Mouse (Mus musculus): ENCODE results near the gene Spink2. TPM values are rescaled to one million over a fixed set of nuclear protein-coding genes. Genes with fewer than 3 reads are reported as not detected.

Spink2 gene
- total and polyA plus RNA-seq, 2 experiments = not detected

GRCm38 (mm10) chr5:77252115-77252827, 41.0 kb upstream of the Spink2 start:
- Histone ChIP-seq H3K36me3 (ENCODE audit: control insufficient read depth, insufficient read depth, low read length) (no peaks in the 10 kb centered on the region), H3K27ac (replicated peaks; ENCODE audit: insufficient read depth, low read depth, low read length) (no peak overlapping the region), H3K27me3 (ENCODE audit: control insufficient read depth, insufficient read depth, low read length) (no peaks in the 10 kb centered on the region), H3K79me2 (ENCODE audit: control insufficient read depth, insufficient read depth, low read length) (no peaks in the 10 kb centered on the region), H3K4me1 (ENCODE audit: control insufficient read depth, insufficient read depth, low read length) (no peaks in the 10 kb centered on the region), H3K9ac (ENCODE audit: low read depth, low read length) (no peak overlapping the region), H3K4me3 (ENCODE audit: insufficient read depth, low read depth, low read length) (no peak overlapping the region)
- 79% methylated on average over 8 of the region's 8 CpGs for WGBS
- no peak for DNase-seq (ENCODE audit: extremely low read depth, low read depth, low spot score)
- no peak for TF ChIP-seq POLR2A (IDR thresholded peaks at IDR 0.05; ENCODE audit: extremely low read depth, insufficient read depth, low read length)
- no peak for TF ChIP-seq CTCF (IDR thresholded peaks at IDR 0.05; ENCODE audit: low read depth, low read length)

- H3K79me2 ChIP-seq (ENCODE audit: control insufficient read depth, insufficient read depth, low read length) = no peaks in the 10 kb centered on the region
- H3K9ac ChIP-seq (ENCODE audit: low read depth, low read length) = no peak overlapping the region
- no peaks in the 10 kb centered on the region for H3K36me3 ChIP-seq (ENCODE audit: control insufficient read depth, insufficient read depth, low read length)
- TF ChIP-seq CTCF (IDR thresholded peaks at IDR 0.05; ENCODE audit: low read depth, low read length) (no peak), POLR2A (IDR thresholded peaks at IDR 0.05; ENCODE audit: extremely low read depth, insufficient read depth, low read length) (no peak)
- DNase-seq (ENCODE audit: extremely low read depth, low read depth, low spot score) = no peak
- no peaks in the 10 kb centered on the region for H3K27me3 ChIP-seq (ENCODE audit: control insufficient read depth, insufficient read depth, low read length)
- WGBS = 62% methylated on average over 5 of the region's 5 CpGs
- no peak overlapping the region for H3K27ac ChIP-seq (replicated peaks; ENCODE audit: insufficient read depth, low read depth, low read length)
- H3K4me1 ChIP-seq (ENCODE audit: control insufficient read depth, insufficient read depth, low read length) = no peaks in the 10 kb centered on the region
- H3K4me3 ChIP-seq (ENCODE audit: insufficient read depth, low read depth, low read length) = no peak overlapping the region
Observed at GRCm38 (mm10) chr5:77251656-77252055, 40.4 kb upstream of the Spink2 start.

GRCm38 (mm10) chr5:77250083-77250482, 38.8 kb upstream of the Spink2 start:
- Histone ChIP-seq H3K79me2 (ENCODE audit: control insufficient read depth, insufficient read depth, low read length) (no peaks in the 10 kb centered on the region), H3K27ac (replicated peaks; ENCODE audit: insufficient read depth, low read depth, low read length) (no peak overlapping the region), H3K36me3 (ENCODE audit: control insufficient read depth, insufficient read depth, low read length) (no peaks in the 10 kb centered on the region), H3K4me1 (ENCODE audit: control insufficient read depth, insufficient read depth, low read length) (0 out of 2 replicates have a peak, but pooled peaks cover 3% of the 10 kb centered on the region), H3K4me3 (ENCODE audit: insufficient read depth, low read depth, low read length) (no peak overlapping the region), H3K27me3 (ENCODE audit: control insufficient read depth, insufficient read depth, low read length) (no peaks in the 10 kb centered on the region), H3K9ac (ENCODE audit: low read depth, low read length) (no peak overlapping the region)
- no peak for TF ChIP-seq CTCF (IDR thresholded peaks at IDR 0.05; ENCODE audit: low read depth, low read length)
- TF ChIP-seq POLR2A (IDR thresholded peaks at IDR 0.05; ENCODE audit: extremely low read depth, insufficient read depth, low read length) = no peak
- no peak for DNase-seq (ENCODE audit: extremely low read depth, low read depth, low spot score)
- WGBS = 72% methylated on average over 9 of the region's 9 CpGs

- no peak for TF ChIP-seq CTCF (IDR thresholded peaks at IDR 0.05; ENCODE audit: low read depth, low read length)
- no peak for TF ChIP-seq POLR2A (IDR thresholded peaks at IDR 0.05; ENCODE audit: extremely low read depth, insufficient read depth, low read length)
- Histone ChIP-seq H3K4me3 (ENCODE audit: insufficient read depth, low read depth, low read length) (peak overlapping the region; percentile 59), H3K27me3 (ENCODE audit: control insufficient read depth, insufficient read depth, low read length) (no peaks in the 10 kb centered on the region), H3K9ac (ENCODE audit: low read depth, low read length) (peak overlapping the region; percentile 55; the same call in 1 of the 2 replicates), H3K4me1 (ENCODE audit: control insufficient read depth, insufficient read depth, low read length) (0 out of 2 replicates have a peak, but pooled peaks cover 3% of the 10 kb centered on the region), H3K36me3 (ENCODE audit: control insufficient read depth, insufficient read depth, low read length) (no peaks in the 10 kb centered on the region), H3K27ac (replicated peaks; ENCODE audit: insufficient read depth, low read depth, low read length) (no peak overlapping the region), H3K79me2 (ENCODE audit: control insufficient read depth, insufficient read depth, low read length) (no peaks in the 10 kb centered on the region)
- DNase-seq (ENCODE audit: extremely low read depth, low read depth, low spot score) = peak; percentile 74
- 34% methylated on average over 26 of the region's 26 CpGs for WGBS
Observed at GRCm38 (mm10) chr5:77245787-77246671, 34.8 kb upstream of the Spink2 start.

- Histone ChIP-seq H3K79me2 (ENCODE audit: control insufficient read depth, insufficient read depth, low read length) (no peaks in the 10 kb centered on the region), H3K9ac (ENCODE audit: low read depth, low read length) (peak overlapping the region; percentile 55; the same call in 1 of the 2 replicates), H3K27me3 (ENCODE audit: control insufficient read depth, insufficient read depth, low read length) (no peaks in the 10 kb centered on the region), H3K36me3 (ENCODE audit: control insufficient read depth, insufficient read depth, low read length) (no peaks in the 10 kb centered on the region), H3K4me3 (ENCODE audit: insufficient read depth, low read depth, low read length) (peak overlapping the region; percentile 59), H3K27ac (replicated peaks; ENCODE audit: insufficient read depth, low read depth, low read length) (no peak overlapping the region), H3K4me1 (ENCODE audit: control insufficient read depth, insufficient read depth, low read length) (0 out of 2 replicates have a peak, but pooled peaks cover 3% of the 10 kb centered on the region)
- TF ChIP-seq POLR2A (IDR thresholded peaks at IDR 0.05; ENCODE audit: extremely low read depth, insufficient read depth, low read length) = no peak
- no peak for TF ChIP-seq CTCF (IDR thresholded peaks at IDR 0.05; ENCODE audit: low read depth, low read length)
- DNase-seq (ENCODE audit: extremely low read depth, low read depth, low spot score) = no peak
- WGBS = 30% methylated on average over 7 of the region's 7 CpGs
Observed at GRCm38 (mm10) chr5:77245463-77245786, 34.2 kb upstream of the Spink2 start.
